Mouse (Mus musculus) layer of hippocampus, adult 9-11 months (tissue): ENCODE data around the gene Osbpl6.
A peak's percentile ranks its signal among the peaks of the same experiment; 100 is the strongest.

Experiments
- DNase-seq: peaks from one replicate; pipeline ENCODE4 v3.0.0; 2022

Osbpl6 gene

GRCm38 (mm10) chr2:76504122-76504839 is 98.0 kb downstream of the Osbpl6 start:
- DNase-seq = peak; percentile 34

GRCm38 (mm10) chr2:76504989-76505388 is 98.7 kb downstream of the Osbpl6 start:
- DNase-seq = no peak

GRCm38 (mm10) chr2:76511281-76511721 is 105.0 kb downstream of the Osbpl6 start:
- DNase-seq = peak; percentile 71

- no peak for DNase-seq
Measured at GRCm38 (mm10) chr2:76512133-76512532, 105.8 kb downstream of the Osbpl6 start.

GRCm38 (mm10) chr2:76512888-76513287 is 106.6 kb downstream of the Osbpl6 start:
- DNase-seq = no peak

DNA sequence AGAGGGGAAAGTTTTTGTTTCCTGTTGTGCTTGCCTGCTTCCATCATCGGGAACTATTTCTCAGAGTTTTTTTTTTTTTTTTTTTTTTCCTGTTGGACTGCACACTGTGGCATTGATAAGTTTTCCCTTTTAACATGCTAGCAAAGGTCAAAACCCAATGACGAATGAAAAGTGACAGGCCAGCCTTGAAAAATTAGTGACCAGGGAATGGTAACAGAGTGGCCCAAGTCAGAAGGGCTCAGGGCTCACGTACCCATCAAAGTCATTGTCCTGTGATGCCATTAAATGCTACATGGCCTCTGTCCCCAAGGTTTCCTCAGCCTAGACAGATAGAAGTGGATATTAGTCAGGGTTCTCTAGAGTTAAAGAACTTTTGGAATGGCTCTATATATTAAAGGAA is 107.0 kb downstream of the Osbpl6 start:
- DNase-seq = no peak

GRCm38 (mm10) chr2:76517471-76517870 is 111.2 kb downstream of the Osbpl6 start:
- DNase-seq = no peak

- no peak for DNase-seq
Measured at GRCm38 (mm10) chr2:76518407-76519063, 112.2 kb downstream of the Osbpl6 start.

GRCm38 (mm10) chr2:76521585-76521984 is 115.3 kb downstream of the Osbpl6 start:
- no peak for DNase-seq

GRCm38 (mm10) chr2:76524451-76524850 is 118.1 kb downstream of the Osbpl6 start:
- no peak for DNase-seq

GRCm38 (mm10) chr2:76525645-76526044 is 119.3 kb downstream of the Osbpl6 start:
- no peak for DNase-seq

DNA sequence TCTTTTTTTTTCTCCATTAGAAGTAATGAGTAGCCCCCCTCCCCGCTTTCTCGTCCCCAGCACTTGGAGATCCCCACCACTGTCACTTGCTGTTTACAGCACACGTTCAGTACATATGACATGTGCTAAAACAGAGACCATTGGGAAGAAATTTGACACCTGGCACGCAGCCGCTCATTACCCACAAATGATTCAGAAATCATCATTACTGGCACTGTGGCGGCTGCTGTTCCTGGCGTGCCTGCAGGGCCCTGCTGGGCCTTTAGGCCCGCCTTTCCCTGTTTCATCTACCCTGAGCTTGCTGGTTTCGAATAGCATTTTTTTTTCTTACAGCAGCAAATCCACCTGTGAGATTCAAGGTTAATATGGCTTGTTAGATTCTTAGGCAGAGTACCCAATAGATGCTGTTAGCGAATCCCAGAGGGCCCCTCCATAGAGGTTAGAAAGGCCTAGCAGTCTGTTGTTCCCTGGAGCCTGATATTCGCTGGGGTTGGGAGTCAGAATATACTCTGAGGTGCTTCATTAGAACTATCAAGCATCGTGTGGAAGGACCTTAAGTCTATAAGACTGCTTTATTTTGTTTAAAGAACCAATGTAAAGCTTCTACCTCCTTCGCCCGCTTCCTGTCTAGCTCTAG is 126.3 kb downstream of the Osbpl6 start:
- no peak for DNase-seq

DNA sequence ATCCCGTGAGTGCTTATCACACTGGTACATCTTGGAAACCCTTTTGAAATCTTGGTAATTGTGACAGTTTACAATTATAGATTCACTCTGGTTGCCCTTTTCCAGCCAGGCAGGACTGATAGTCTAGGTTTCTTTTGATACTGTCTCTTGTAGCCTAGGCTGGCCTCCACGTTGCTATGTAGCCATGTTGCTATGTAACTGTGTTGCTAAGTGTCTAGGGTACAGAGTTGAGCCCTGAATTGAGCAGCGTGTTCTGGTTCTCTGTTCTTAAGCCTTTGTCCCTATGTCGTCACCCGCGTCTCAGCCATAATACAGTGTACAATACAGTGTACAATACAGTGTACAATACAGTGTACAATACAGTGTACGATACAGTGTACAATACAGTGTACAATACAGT is 128.6 kb downstream of the Osbpl6 start:
- no peak for DNase-seq

DNA sequence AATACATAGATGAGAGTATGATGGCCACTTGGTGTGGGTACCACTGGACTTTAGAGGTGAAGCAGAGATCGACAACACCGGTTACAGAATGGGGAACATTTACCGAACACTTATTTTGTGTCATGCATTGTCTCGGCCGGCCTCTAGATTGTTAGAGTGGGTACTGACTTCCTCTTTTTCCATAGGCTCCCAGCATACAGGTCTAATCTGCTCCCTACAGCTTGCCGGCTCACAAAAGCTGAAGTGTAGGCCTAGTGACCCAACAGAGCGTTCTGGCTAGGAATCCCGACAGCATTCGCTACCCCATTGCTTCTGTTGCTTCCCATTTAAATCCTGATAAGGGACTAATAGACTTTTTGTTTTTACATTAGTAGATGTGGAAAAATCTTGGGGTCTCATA is 135.6 kb downstream of the Osbpl6 start:
- DNase-seq = no peak

GRCm38 (mm10) chr2:76542921-76543320 is 136.6 kb downstream of the Osbpl6 start:
- DNase-seq = no peak

DNA sequence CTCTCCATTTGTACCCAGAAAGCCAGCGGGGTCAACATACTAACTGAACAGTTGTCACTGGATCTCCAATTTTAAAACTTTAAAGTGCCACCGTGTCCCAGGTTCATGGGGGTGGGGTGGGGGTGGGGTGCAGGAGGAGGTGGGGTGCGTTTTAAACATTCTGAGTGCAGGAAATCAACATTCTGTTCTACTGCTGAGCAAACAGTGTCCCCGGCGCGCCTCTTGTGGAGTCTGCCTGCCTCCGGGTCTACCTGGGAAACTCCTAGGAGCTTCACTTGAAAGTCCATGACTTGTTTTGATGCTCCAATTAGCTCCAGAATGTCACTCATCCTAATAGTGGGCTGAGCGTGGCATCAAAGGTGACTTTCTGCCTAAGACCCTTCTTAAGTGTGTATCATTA is 139.2 kb downstream of the Osbpl6 start:
- DNase-seq = no peak

DNA sequence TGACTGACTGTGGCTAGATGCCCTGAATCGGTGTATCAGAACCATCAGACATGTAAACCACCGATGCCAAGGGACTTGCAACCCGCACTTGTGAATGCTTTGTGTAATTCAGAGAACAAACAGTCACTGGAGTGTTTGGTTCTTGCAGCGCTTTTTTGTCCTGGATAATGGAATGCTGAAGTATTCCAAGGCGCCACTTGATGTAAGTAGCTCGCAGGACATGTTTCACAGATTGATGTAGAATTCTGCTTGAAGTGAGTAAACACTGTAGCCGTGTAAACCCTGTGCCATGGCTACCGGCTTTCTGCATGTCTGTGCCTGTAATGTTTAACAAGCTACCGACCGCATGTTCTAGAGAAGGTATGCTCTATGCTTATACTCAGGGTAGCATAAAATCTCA is 141.9 kb downstream of the Osbpl6 start:
- DNase-seq = no peak

DNA sequence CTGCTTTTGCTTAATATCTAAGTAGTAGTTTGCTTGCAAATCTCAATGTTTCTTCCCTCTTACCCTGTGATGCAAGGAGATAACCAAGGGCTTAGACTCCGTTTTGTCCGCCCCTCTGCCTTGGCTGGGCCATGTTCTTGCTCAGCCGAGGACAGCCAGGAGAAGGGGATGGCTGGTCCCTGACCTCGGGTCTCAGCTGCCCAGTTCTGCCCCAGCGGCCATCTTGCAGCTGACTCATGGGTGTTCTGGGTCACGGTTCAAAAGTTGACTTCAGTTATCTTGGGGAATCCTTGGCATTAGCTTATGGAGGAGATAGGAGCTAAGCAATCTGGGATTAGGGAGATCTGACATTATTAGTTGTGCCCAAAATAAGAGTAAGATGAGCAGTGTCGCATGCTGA is 142.5 kb downstream of the Osbpl6 start:
- DNase-seq = no peak

GRCm38 (mm10) chr2:76549316-76549715 is 143.0 kb downstream of the Osbpl6 start:
- DNase-seq = no peak

DNA sequence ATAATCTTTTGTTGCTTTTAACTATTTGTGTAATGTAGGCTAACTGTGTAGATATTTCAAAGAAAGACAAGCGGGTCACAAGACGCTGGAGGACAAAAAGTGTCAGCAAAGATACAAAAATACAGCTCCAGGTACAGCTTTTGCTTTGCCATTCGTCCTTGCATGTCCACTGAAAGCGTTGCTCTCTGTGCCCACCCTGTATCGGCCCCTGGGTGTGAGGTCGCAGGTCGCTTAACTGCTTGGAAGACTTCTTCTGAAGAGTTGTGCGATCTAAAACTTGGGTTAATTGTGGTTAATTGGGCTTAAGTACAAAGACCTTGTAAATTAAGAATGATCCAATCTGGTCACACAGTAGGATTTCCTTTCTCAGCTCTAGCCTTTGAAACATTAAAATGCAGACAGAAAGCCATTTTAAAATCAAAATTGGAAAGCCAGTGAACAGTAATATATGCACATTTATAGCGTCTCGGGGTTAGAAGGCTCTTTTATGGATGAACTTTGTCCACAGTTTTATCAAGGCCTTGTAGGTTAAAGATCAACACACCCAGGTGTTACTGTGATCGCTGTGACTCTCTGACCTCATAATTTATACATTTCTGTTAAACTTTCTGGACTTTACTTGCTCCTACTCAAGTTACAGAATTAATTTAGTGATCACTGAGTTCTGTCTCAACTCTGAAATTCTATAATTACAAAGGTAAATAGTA is 149.7 kb downstream of the Osbpl6 start:
- DNase-seq = no peak

DNA sequence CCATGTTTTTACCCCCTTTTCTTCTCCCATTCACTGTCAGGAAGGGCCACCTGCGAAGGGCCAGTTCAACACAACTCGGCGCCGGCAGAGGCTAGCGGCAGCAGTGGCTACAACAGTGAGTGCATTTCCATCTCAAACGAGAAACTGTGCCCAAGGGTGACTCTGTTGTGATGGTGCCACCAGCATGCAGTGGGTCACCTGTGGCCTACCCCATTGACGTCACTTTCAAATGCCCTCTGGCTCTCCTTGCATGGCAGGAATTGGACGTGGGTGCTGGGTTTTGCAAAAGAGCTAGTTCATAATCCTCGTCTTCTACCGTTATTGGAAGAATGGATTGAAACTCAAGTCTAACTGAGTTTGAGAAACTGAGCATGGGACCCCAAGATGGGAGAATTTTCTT is 153.8 kb downstream of the Osbpl6 start:
- no peak for DNase-seq

DNA sequence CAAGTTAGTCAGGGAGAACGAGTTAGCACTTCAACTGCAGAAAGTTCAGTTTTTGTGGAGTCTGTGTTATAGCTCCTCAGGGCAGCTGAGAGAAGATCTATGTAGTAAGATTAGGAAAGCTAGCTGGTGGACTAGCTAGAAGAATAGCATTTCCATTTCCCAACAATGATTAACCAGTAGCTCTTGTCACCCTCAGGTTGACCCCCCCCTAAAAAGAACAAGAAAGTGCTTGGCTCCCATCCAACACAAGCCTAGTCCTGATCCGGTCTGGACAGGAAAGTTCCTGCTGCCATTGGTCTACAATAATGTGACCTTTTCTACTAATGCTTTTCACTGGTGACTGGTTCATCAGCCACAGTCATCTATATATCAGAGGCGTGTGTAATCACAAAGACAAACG is 157.6 kb downstream of the Osbpl6 start:
- DNase-seq = no peak

- no peak for DNase-seq
Measured at GRCm38 (mm10) chr2:76566933-76567551, 160.7 kb downstream of the Osbpl6 start.
